Mouse (Mus musculus) spleen, adult 2 months (tissue): Measurements from ENCODE around the gene Ttc38.

ENCODE experiments used
- CTCF ChIP-seq: fragments of 200-500 bp; IDR thresholded peaks from 2 replicates; pipeline ENCODE4 v1.5.1; 2011; ENCODE audit warnings: mild to moderate bottlenecking, inconsistent platforms; ENCODE audit not compliant: insufficient read depth, insufficient read length, insufficient replicate concordance; ENCODE audit errors: extremely low read depth
- POLR2A ChIP-seq: fragments of 200-500 bp; IDR thresholded peaks from 2 replicates; pipeline ENCODE4 v1.6.1; 2011; ENCODE audit warnings: low read depth, low read length, inconsistent platforms

- TF ChIP-seq CTCF, result peak; percentile 88; the same call in 1 of the 2 replicates
- TF ChIP-seq POLR2A, result no peak
These were observed 64.2 kb downstream of the Ttc38 start for GRCm38 (mm10) chr15:85896284-85896683.
